Mouse (Mus musculus): ENCODE measurements at regions not wholly inside any gene's neighbourhood (a gene's known extent, or its start where the extent isn't known, plus 50 kb on each side); places are given as distances from the start of the nearest gene placed in this dataset.

- no peak for DNase-seq (ENCODE audit: low spot score in 2 of 2)
These were observed 54.6 kb upstream of the Card11 start for GRCm38 (mm10) chr5:141054991-141055390.

- no peak for DNase-seq (ENCODE audit: low spot score in 2 of 2)
These were observed 55.4 kb upstream of the Card11 start for GRCm38 (mm10) chr5:141055596-141056343.

- peak; percentile 53 to 63 for DNase-seq (ENCODE audit: low spot score in 2 of 2)
These were observed 57.8 kb upstream of the Card11 start for GRCm38 (mm10) chr5:141058141-141058540.

DNA sequence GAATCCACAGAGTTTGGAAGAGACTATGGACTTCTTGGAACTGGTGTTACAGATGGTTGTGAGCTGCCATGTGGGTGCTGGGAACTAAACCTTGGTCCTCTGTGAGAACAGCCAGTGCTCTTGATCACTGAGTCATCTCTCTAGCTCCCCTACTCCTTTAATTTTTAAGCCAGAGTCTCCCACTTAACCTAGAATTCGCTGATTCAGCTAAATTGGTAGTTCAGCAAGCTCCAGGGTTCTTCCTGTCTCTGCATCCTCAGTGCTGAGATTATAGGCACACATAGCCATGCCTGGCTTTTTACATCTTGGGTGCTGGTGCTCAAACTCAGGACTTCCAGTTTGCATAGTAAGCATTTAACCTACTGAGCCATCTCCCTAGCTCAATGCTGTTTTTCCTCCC is 58.5 kb upstream of the Card11 start:
- no peak for DNase-seq (ENCODE audit: low spot score in 2 of 2)

GRCm38 (mm10) chr5:141062144-141062543 is 61.8 kb upstream of the Card11 start:
- DNase-seq (ENCODE audit: low spot score in 2 of 2), result no peak

- DNase-seq (ENCODE audit: low spot score in 2 of 2), result no peak
These were observed 67.2 kb upstream of the Card11 start for GRCm38 (mm10) chr5:141067561-141067960.

GRCm38 (mm10) chr5:141074457-141074856 is 74.1 kb upstream of the Card11 start:
- no peak for DNase-seq (ENCODE audit: low spot score in 2 of 2)

DNA sequence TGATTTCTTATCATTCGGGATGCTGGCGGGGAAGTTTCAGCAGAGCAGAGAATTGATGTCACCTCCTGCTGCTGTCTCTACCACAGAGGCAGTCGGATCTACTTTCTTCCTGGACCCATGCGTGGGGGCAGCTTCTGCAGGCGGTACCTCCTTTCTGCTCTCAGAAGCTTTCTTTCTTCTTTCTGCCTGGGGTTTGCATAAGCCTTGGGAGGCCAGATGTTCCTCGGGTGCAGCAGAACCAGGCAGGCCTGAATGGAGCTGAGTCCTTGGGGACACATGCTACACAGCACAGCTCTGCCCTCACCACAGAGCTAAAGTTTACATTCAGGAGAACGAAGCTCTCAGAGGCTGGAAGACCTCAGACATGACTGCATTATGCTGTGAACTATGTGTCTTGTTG is 75.8 kb upstream of the Card11 start:
- DNase-seq (ENCODE audit: low spot score in 2 of 2), result no peak

GRCm38 (mm10) chr5:141076942-141077341 is 76.6 kb upstream of the Card11 start:
- no peak for DNase-seq (ENCODE audit: low spot score in 2 of 2)

DNA sequence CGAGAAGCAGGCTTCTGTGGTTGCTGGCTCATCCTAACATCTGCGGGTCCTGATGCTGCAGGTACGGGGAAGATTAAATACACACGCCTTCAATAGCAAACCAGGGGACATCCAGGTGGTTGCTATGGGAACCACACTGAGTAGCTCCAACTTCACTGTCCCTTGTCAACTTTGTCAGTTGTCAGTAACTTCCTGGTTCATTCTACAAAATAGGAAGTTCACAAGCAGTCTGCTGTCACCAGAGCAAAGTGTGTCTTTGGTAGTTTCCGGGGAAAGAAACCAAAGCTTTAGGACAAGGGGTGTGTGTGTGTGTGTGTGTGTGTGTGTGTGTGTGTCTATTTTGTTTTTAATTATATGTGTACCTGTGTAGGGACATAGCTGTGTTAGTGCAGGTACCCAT is 80.5 kb upstream of the Card11 start:
- no peak for DNase-seq (ENCODE audit: low spot score in 2 of 2)

DNA sequence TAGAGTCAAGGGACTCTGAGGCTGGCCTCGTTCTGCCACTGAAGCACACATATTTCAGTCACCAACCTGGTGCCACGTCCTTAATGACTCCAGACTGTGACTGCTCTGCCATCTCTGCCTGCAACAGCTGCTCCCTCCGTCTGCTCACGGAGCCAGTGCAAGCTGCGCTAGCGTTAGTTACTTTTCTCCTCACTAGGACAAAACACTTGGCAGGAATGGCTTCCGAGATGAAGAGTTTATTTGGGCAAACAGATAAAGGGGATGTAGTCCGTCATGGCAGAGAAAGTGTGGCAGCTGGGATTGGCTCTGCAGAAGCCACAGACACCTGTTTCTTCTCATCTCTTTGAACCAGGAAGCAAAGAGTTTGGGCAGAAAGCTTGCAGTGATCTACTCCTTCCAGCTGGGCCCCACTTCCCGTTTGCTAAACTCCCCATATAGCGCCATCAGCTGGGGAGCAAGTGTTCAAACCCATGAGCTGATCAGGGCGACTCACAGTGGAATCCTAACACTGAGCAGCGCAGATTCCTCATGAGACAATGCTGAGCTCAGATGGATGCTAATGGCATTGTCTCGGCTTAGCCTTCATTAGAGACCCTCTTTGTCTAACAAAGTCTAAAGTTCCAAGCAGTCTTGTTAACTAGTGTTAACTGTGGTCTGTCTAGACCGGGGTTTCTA is 83.8 kb upstream of the Card11 start:
- peak; percentile 46 to 61 for DNase-seq (ENCODE audit: low spot score in 2 of 2)

GRCm38 (mm10) chr5:141084746-141085145 is 84.4 kb upstream of the Card11 start:
- DNase-seq (ENCODE audit: low spot score in 2 of 2), result no peak

GRCm38 (mm10) chr5:141091676-141092075 is 91.3 kb upstream of the Card11 start:
- no peak for DNase-seq (ENCODE audit: low spot score in 2 of 2)

DNA sequence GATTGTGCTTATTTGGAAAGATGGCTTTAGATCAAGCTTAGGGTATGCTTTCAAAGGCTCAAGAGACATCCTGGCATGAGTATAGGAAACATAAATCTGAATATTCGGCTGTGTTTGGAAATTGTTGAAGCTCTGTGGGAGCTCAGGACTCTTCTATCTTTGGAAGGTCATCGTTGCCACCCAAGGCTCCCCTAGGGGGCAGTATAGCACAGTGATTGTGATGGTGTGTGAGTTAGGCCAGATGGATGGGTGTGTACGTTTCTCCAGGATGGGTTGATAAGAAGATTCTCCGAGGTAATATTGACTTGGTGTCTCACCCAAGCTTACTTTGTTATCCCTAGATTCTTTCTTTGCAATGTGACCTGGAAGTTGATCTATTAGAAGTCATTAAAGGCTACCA is 93.3 kb upstream of the Card11 start:
- DNase-seq (ENCODE audit: low spot score in 2 of 2), result peak; percentile 37 to 43

DNA sequence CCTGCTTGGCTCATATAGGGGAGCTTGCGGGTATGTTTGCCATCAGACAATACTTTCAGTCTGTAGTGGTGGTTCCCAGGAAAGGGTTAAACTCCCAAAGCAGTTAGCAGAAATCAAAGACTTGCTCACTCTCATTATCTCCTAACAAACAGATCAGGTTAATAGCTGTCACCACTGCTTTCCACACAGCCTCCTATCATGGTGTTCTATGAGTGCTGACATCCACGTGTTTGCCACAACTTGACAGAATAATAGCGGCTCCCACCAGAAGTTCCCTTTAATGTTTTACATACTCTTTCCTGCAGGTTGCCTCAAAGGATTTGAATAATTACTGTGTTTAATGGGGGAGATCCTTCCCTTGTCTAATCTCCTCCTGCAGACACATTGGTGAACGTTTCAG is 97.5 kb upstream of the Card11 start:
- DNase-seq (ENCODE audit: low spot score in 2 of 2), result no peak

DNA sequence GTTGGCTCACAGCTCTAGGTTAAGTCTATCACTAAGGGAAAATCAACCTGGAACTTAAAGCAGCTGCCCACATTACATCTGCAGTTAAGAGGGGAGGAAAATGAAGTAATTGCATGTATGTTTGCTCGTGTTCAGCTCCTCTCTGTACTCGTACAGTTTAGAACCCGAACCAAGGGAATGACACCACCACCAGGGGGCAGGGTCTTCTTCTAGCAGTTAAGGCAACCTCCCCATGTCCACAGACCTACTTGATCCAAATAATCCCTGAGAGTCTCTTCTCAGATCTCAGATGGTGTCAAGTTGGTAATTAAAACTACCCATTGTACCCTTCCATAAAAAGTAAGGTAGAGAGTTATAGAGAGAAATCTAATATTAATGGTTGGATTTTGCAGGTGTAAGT is 111.3 kb upstream of the Card11 start:
- DNase-seq (ENCODE audit: low spot score in 2 of 2), result no peak

- DNase-seq (ENCODE audit: low spot score in 2 of 2), result no peak
These were observed 115.0 kb upstream of the Card11 start for GRCm38 (mm10) chr5:141115273-141115904.

DNA sequence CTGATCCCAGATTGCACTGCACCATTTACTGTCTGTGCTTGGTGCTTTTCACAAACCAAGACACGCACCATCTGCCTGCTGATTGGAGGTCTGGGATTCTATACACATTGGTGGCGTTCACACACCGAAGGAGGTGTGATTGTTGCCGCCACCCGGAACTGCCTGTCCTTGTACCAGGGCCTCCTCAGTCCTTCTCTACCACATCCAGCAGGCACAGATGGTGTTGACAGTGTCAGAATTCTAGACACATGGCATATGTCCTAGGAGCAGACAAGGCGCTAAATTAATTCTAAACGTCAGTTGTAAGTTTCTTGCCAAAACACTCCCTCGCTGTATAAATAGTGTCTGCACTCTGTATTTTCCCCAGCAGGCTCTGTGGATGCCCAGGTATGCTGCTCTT is 115.6 kb upstream of the Card11 start:
- DNase-seq (ENCODE audit: low spot score in 2 of 2), result peak; percentile 70 to 86

- DNase-seq (ENCODE audit: low spot score in 2 of 2), result peak in 1 of 2 experiments; percentile 13
These were observed 115.4 kb upstream of the Sdk1 start for GRCm38 (mm10) chr5:141125870-141126269.

GRCm38 (mm10) chr5:141126536-141126935 is 114.8 kb upstream of the Sdk1 start:
- peak in 1 of 2 experiments; percentile 7 for DNase-seq (ENCODE audit: low spot score in 2 of 2)

DNA sequence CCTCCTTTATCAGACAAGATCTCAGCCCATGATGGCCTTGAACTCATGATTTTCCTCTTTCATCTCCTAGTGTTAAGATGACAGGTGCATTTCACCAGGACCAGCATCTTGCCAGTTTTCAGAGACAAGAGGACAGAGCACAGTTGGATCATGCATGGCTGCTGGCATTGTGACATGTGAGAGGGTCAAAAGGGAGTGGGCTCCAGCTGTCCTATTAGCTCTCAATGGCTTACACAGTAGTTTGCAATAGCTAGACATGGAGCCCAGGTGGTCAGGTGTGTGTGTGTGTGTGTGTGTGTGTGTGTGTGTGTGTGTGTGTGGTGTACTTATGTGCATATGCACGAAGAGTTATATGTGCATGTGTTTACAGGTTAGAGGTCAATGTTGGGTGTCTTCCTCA is 110.3 kb upstream of the Sdk1 start:
- DNase-seq (ENCODE audit: low spot score in 2 of 2), result no peak

- no peak for DNase-seq (ENCODE audit: low spot score in 2 of 2)
These were observed 109.4 kb upstream of the Sdk1 start for GRCm38 (mm10) chr5:141131906-141132305.

DNA sequence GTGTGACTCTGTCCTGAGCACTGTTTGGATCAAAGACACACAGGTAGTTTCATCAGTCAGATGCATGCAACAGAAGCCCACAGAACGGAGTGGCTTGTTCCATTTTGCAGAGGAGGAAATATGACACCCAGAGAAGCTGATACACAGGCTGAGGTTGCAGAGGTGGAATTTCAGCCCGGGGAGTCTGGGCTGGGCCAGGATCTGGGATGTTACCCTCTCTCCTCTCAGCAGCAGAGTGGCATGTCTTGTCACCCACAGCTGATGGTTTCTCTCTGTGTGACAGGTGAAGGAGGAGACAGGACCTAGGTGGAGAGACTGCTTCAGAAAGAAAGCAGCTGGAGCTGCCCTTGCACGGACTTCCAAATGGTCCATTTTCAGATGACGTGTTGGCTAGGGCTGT is 105.1 kb upstream of the Sdk1 start:
- DNase-seq (ENCODE audit: low spot score in 2 of 2), result no peak
